Mouse (Mus musculus) testis, adult 2 months (tissue): ENCODE data around the gene Fpr1.

Source experiments
- CTCF ChIP-seq: fragments of 200-500 bp; IDR thresholded peaks from 2 replicates; pipeline ENCODE4 v1.5.1; 2012; ENCODE audit warnings: low read depth, mild to moderate bottlenecking, inconsistent platforms, low read length, moderate library complexity; ENCODE audit not compliant: control insufficient read depth, insufficient read depth, insufficient replicate concordance
- POLR2A ChIP-seq: fragments of 200-500 bp; IDR thresholded peaks from 2 replicates; pipeline ENCODE4 v1.6.1; 2012; ENCODE audit warnings: low read depth, mild to moderate bottlenecking, inconsistent platforms, low read length, moderate library complexity; ENCODE audit not compliant: control insufficient read depth

- TF ChIP-seq CTCF, result no peak
- no peak for TF ChIP-seq POLR2A
Observed at GRCm38 (mm10) chr17:17857446-17857845, 26.3 kb downstream of the Fpr1 start.
